Mouse (Mus musculus): ENCODE measurements at regions not wholly inside any gene's neighbourhood (a gene's known extent, or its start where the extent isn't known, plus 50 kb on each side); places are given as distances from the start of the nearest gene placed in this dataset.
"Not testable (repeated sequence)": the region's sequence is repeated elsewhere in the genome, so short reads cannot be mapped to it uniquely, and the experiment has no call there.

- peak; percentile 75 for DNase-seq
Measured at GRCm38 (mm10) chr14:82586116-82586515, 1857.2 kb upstream of the Pcdh17 start.

GRCm38 (mm10) chr14:82607631-82608030, 1835.7 kb upstream of the Pcdh17 start:
- DNase-seq = no peak

DNA sequence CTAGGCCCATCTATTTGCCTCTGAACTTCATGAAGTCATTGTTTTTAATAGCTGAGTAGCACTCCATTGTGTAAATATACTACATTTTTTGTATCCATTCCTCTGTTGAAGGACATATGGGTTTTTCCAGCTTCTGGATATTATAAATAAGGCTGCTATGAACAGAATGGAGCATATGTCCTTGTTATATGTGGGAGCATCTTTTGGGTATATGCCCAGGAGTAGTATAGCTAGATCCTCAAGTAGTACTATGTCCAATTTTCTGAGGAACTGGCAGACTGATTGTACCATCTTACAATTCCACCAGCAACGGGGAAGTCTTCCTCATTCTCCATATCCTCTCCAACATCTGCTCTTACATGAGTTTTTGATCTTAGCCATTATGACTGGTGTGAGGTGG, 1832.6 kb upstream of the Pcdh17 start:
- DNase-seq = not testable (repeated sequence)
